Comparison of ENCODE assay signal across 29 mouse cellular contexts in the genomic region with DNA sequence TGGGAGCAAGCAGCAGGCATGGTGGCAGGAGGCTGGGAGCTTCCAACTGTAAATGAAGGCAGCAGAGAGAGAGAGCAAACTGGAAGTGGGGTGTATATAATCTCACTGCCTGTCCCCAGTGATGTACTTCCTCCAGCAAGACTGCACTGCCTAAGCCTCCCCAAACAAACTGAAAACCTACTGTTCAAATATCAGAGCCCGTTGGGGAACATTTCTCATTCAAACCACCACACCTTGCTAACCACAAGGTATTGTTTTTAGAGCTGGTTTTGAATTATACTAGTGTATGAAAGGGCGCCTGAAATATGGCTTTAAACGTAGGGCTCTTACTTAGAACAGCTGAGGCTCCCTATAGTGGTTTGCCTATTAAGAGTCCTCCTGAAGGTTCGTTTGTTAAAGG. TPM values are rescaled to one million over a fixed set of nuclear protein-coding genes. Genes with fewer than 3 reads are reported as not detected.
DNase-seq lines count a peak whose midpoint lies in the region; TF ChIP-seq lines count a peak whose summit lies in the region.
"Had no signal": no experiment of that assay in that cellular context is flagged by ENCODE, and none has a peak within 500 bp of the region (broad histone marks: within the 10 kb centered on the region; RNA-seq: fewer than 3 reads in every experiment).

No protein-coding gene starts in this region.

- 75% methylated on average over 4 of the region's 4 CpGs for WGBS in heart, adult 2 months

- no peaks in the 10 kb centered on the region for H3K27me3 ChIP-seq in heart, adult 2 months (ENCODE audit: control insufficient read depth, insufficient read depth, low read length)
- H3K27me3 ChIP-seq: CH12.LX; embryonic facial prominence, embryonic 15.5 days; heart, embryonic 13.5 days; limb, embryonic 12.5 days; midbrain, embryonic 15.5 days; Patski had no signal

- no peaks in the 10 kb centered on the region for H3K36me3 ChIP-seq in heart, adult 2 months (ENCODE audit: control insufficient read depth, insufficient read depth, low read length)
- H3K36me3 ChIP-seq: embryonic facial prominence, embryonic 15.5 days; G1E; heart, embryonic 13.5 days; kidney, embryonic 15.5 days; limb, embryonic 12.5 days; midbrain, embryonic 15.5 days had no signal

- intact Hi-C loops in heart, adult 2 months (cut with DNase I): no loop called here

- no peak for TF ChIP-seq EP300 in heart, adult 2 months (IDR thresholded peaks at IDR 0.05; ENCODE audit: insufficient read depth, low read depth, low read length)

- no peak overlapping the region for H3K4me3 ChIP-seq in heart, adult 2 months
- H3K4me3 ChIP-seq: embryonic facial prominence, embryonic 15.5 days; heart, embryonic 13.5 days; kidney, embryonic 15.5 days; limb, embryonic 12.5 days; midbrain, embryonic 15.5 days; myocyte had no signal

- H3K4me1 ChIP-seq in heart, adult 2 months (ENCODE audit: control insufficient read depth, insufficient read depth, low read length): no peaks in the 10 kb centered on the region
- H3K4me1 ChIP-seq: embryonic facial prominence, embryonic 15.5 days; heart, embryonic 13.5 days; midbrain, embryonic 15.5 days had no signal

- no peak overlapping the region for H3K27ac ChIP-seq in heart, adult 2 months
- H3K27ac ChIP-seq: embryonic facial prominence, embryonic 15.5 days; heart, embryonic 13.5 days; hindbrain, postnatal 0 days; kidney, embryonic 15.5 days; limb, embryonic 12.5 days; macrophage; midbrain, embryonic 15.5 days had no signal

- H3K9ac ChIP-seq in heart, adult 2 months (ENCODE audit: low read depth, low read length): no peak overlapping the region
- H3K9ac ChIP-seq: embryonic facial prominence, embryonic 15.5 days; heart, embryonic 13.5 days; kidney, embryonic 15.5 days; limb, embryonic 12.5 days; liver, postnatal 0 days; midbrain, embryonic 15.5 days had no signal

- TF ChIP-seq CTCF in heart, adult 2 months (IDR thresholded peaks at IDR 0.05): no peak

- no peaks in the 10 kb centered on the region for H3K79me2 ChIP-seq in heart, adult 2 months (replicated peaks; ENCODE audit: control insufficient read depth, insufficient read depth, low read length)

- DNase-seq in heart, adult 11 months: peak; percentile 44
- no peak for DNase-seq in heart, adult 2 months
- DNase-seq in thymus, postnatal 0 days (ENCODE audit: low spot score): peak; percentile 38
- no peak for DNase-seq in thymus, postnatal 25 days
- DNase-seq in naive thymus-derived CD4-positive, alpha-beta T cell, adult 2 months (ENCODE audit: low read depth): peak; percentile 72
- DNase-seq in adrenal gland, adult 18-20 months (ENCODE audit: low spot score in 2 of 2): no peak
- no peak for DNase-seq in adrenal gland, adult (ENCODE audit: inconsistent age in 2 of 2, low spot score in 1 of 2)
- DNase-seq: adrenal gland, postnatal 14 days; cerebellum, adult 8-10 months; cerebellum, postnatal 36 days; heart, adult 18-20 months; heart, postnatal 14 days; kidney, adult 11 months; kidney, postnatal 4 days; liver, postnatal 0 days had no signal

- no peak for TF ChIP-seq POLR2A in heart, adult 2 months (IDR thresholded peaks at IDR 0.05; ENCODE audit: insufficient read depth, low read depth, low read length)

RNA-seq across cellular contexts. Expression of a gene that starts 6.5 kb away (rescaled TPM):
- under 1 TPM; 0.32 to 0.44 TPM for total RNA-seq in heart, adult 2 months (2021)
- 0.41 and 0.92 TPM in 2 replicates for polyA plus RNA-seq in heart, adult 2 months (2012; rRNA removed)
- 0.10 TPM in 2 replicates for polyA plus RNA-seq in thymus, postnatal 0 days (2015; fragmentation: Nextera tagmentation; extraction: Ambion mirVana)
- total RNA-seq in adrenal gland, adult 18-20 months (2021): under 1 TPM; 0.20 to 0.26 TPM
- total RNA-seq: hindbrain, postnatal 0 days had no signal
- polyA plus RNA-seq: forebrain, embryonic 14.5 days; G1E; limb, embryonic 12.5 days; liver, embryonic 11.5 days; macrophage; midbrain, embryonic 15.5 days; neural tube, embryonic 14.5 days had no signal

Comparison
In these comparisons a context has a peak if more than half of its experiments do, and no peak if none do; other contexts are left out.
1. DNase-seq: peak in heart, adult 11 months (single experiment), thymus, postnatal 0 days (single experiment) and naive thymus-derived CD4-positive, alpha-beta T cell, adult 2 months (single experiment); none in heart, adult 2 months (0 of 2), thymus, postnatal 25 days (single experiment), adrenal gland, adult 18-20 months (0 of 2) and adrenal gland, adult (0 of 2).